Mouse (Mus musculus): ENCODE measurements around the gene Dazap2. TPM values are rescaled to one million over a fixed set of nuclear protein-coding genes. Genes with fewer than 3 reads are reported as not detected.

Dazap2 gene
- total and polyA plus RNA-seq, 2 experiments from 2014 or later, result 141 to 164 TPM

- Histone ChIP-seq H3K4me2 (ENCODE audit: low read depth, low read length) (no peak overlapping the region), H3K4me1 (ENCODE audit: insufficient read depth, low read length) (0 out of 2 replicates have a peak, but pooled peaks cover 3% of the 10 kb centered on the region), H3K9me3 (ENCODE audit: low read length) (no peaks in the 10 kb centered on the region), H3K9ac (replicated peaks; ENCODE audit: low read length) (no peak overlapping the region), H3K36me3 (ENCODE audit: insufficient read depth, low read length) (peaks cover 14% of the 10 kb centered on the region; the same call in 1 of the 2 replicates), H3K27ac (no peak overlapping the region), H3K27me3 (ENCODE audit: insufficient read depth, low read length) (no peaks in the 10 kb centered on the region), H3K4me3 (ENCODE audit: low read length) (no peak overlapping the region)
- DNase-seq (ENCODE audit: low spot score) (no peak), ATAC-seq (no peak)
- TF ChIP-seq CTCF (IDR thresholded peaks at IDR 0.05; ENCODE audit: low read depth), result no peak
- 87% methylated on average over 6 of the region's 6 CpGs for WGBS
These were observed 38.8 kb upstream of the Dazap2 start for GRCm38 (mm10) chr15:100576392-100576791.

- no peak for TF ChIP-seq CTCF (IDR thresholded peaks at IDR 0.05; ENCODE audit: low read depth)
- Histone ChIP-seq H3K27me3 (ENCODE audit: insufficient read depth, low read length) (no peaks in the 10 kb centered on the region), H3K9me3 (ENCODE audit: low read length) (no peaks in the 10 kb centered on the region), H3K4me2 (ENCODE audit: low read depth, low read length) (no peak overlapping the region), H3K4me3 (ENCODE audit: low read length) (no peak overlapping the region), H3K4me1 (ENCODE audit: insufficient read depth, low read length) (0 out of 2 replicates have a peak, but pooled peaks cover 3% of the 10 kb centered on the region), H3K36me3 (ENCODE audit: insufficient read depth, low read length) (peaks cover 14% of the 10 kb centered on the region; the same call in 1 of the 2 replicates), H3K9ac (replicated peaks; ENCODE audit: low read length) (no peak overlapping the region), H3K27ac (no peak overlapping the region)
- ATAC-seq, result no peak
- 70% methylated on average over 6 of the region's 6 CpGs for WGBS
- no peak for DNase-seq (ENCODE audit: low spot score)
These were observed 38.3 kb upstream of the Dazap2 start for GRCm38 (mm10) chr15:100576810-100577209.

GRCm38 (mm10) chr15:100577972-100578371, 37.2 kb upstream of the Dazap2 start:
- Histone ChIP-seq H3K27ac (no peak overlapping the region), H3K36me3 (ENCODE audit: insufficient read depth, low read length) (peaks cover 16% of the 10 kb centered on the region; the same call in 1 of the 2 replicates), H3K4me2 (ENCODE audit: low read depth, low read length) (no peak overlapping the region), H3K4me3 (ENCODE audit: low read length) (no peak overlapping the region), H3K4me1 (ENCODE audit: insufficient read depth, low read length) (0 out of 2 replicates have a peak, but pooled peaks cover 3% of the 10 kb centered on the region), H3K27me3 (ENCODE audit: insufficient read depth, low read length) (no peaks in the 10 kb centered on the region), H3K9ac (replicated peaks; ENCODE audit: low read length) (no peak overlapping the region), H3K9me3 (ENCODE audit: low read length) (no peaks in the 10 kb centered on the region)
- DNase-seq (ENCODE audit: low spot score), result no peak
- no peak for TF ChIP-seq CTCF (IDR thresholded peaks at IDR 0.05; ENCODE audit: low read depth)
- no peak for ATAC-seq
- 87% methylated on average over 16 of the region's 16 CpGs for WGBS

- no peak overlapping the region for H3K4me2 ChIP-seq (ENCODE audit: low read depth, low read length)
- H3K9ac ChIP-seq (replicated peaks; ENCODE audit: low read length), result no peak overlapping the region
- ATAC-seq (no peak), DNase-seq (ENCODE audit: low spot score) (no peak)
- no peak overlapping the region for H3K27ac ChIP-seq
- H3K36me3 ChIP-seq (ENCODE audit: insufficient read depth, low read length), result peaks cover 19% of the 10 kb centered on the region; the same call in 1 of the 2 replicates
- no peak overlapping the region for H3K4me3 ChIP-seq (ENCODE audit: low read length)
- WGBS, result 93% methylated on average over 10 of the region's 10 CpGs
- H3K27me3 ChIP-seq (ENCODE audit: insufficient read depth, low read length), result no peaks in the 10 kb centered on the region
- no peak for TF ChIP-seq CTCF (IDR thresholded peaks at IDR 0.05; ENCODE audit: low read depth)
- H3K9me3 ChIP-seq (ENCODE audit: low read length), result no peaks in the 10 kb centered on the region
- 0 out of 2 replicates have a peak, but pooled peaks cover under 1% of the 10 kb centered on the region for H3K4me1 ChIP-seq (ENCODE audit: insufficient read depth, low read length)
These were observed 35.0 kb upstream of the Dazap2 start for GRCm38 (mm10) chr15:100580108-100580507.

GRCm38 (mm10) chr15:100585931-100586330, 29.2 kb upstream of the Dazap2 start:
- Histone ChIP-seq H3K4me3 (ENCODE audit: low read length) (no peak overlapping the region), H3K4me1 (ENCODE audit: insufficient read depth, low read length) (no peaks in the 10 kb centered on the region), H3K27me3 (ENCODE audit: insufficient read depth, low read length) (no peaks in the 10 kb centered on the region), H3K36me3 (ENCODE audit: insufficient read depth, low read length) (peaks cover 37% of the 10 kb centered on the region), H3K9ac (replicated peaks; ENCODE audit: low read length) (no peak overlapping the region), H3K9me3 (ENCODE audit: low read length) (no peaks in the 10 kb centered on the region), H3K27ac (no peak overlapping the region), H3K4me2 (ENCODE audit: low read depth, low read length) (no peak overlapping the region)
- no peak for TF ChIP-seq CTCF (IDR thresholded peaks at IDR 0.05; ENCODE audit: low read depth)
- no peak for ATAC-seq
- WGBS, result 93% methylated on average over 16 of the region's 16 CpGs
- no peak for DNase-seq (ENCODE audit: low spot score)

GRCm38 (mm10) chr15:100587166-100587565, 28.0 kb upstream of the Dazap2 start:
- TF ChIP-seq CTCF (IDR thresholded peaks at IDR 0.05; ENCODE audit: low read depth), result no peak
- Histone ChIP-seq H3K4me1 (ENCODE audit: insufficient read depth, low read length) (no peaks in the 10 kb centered on the region), H3K27ac (no peak overlapping the region), H3K36me3 (ENCODE audit: insufficient read depth, low read length) (peaks cover 37% of the 10 kb centered on the region), H3K9me3 (ENCODE audit: low read length) (no peaks in the 10 kb centered on the region), H3K4me3 (ENCODE audit: low read length) (no peak overlapping the region), H3K4me2 (ENCODE audit: low read depth, low read length) (no peak overlapping the region), H3K9ac (replicated peaks; ENCODE audit: low read length) (no peak overlapping the region), H3K27me3 (ENCODE audit: insufficient read depth, low read length) (no peaks in the 10 kb centered on the region)
- ATAC-seq (no peak), DNase-seq (ENCODE audit: low spot score) (no peak)
- 75% methylated on average over 4 of the region's 4 CpGs for WGBS

- no peaks in the 10 kb centered on the region for H3K9me3 ChIP-seq (ENCODE audit: low read length)
- H3K4me3 ChIP-seq (ENCODE audit: low read length), result no peak overlapping the region
- H3K9ac ChIP-seq (replicated peaks; ENCODE audit: low read length), result no peak overlapping the region
- no peaks in the 10 kb centered on the region for H3K4me1 ChIP-seq (ENCODE audit: insufficient read depth, low read length)
- DNase-seq (ENCODE audit: low spot score) (no peak), ATAC-seq (no peak)
- H3K27me3 ChIP-seq (ENCODE audit: insufficient read depth, low read length), result no peaks in the 10 kb centered on the region
- TF ChIP-seq CTCF (IDR thresholded peaks at IDR 0.05; ENCODE audit: low read depth), result no peak
- no peak overlapping the region for H3K27ac ChIP-seq
- WGBS, result 75% methylated on average over 6 of the region's 6 CpGs
- H3K36me3 ChIP-seq (ENCODE audit: insufficient read depth, low read length), result peaks cover 32% of the 10 kb centered on the region
- no peak overlapping the region for H3K4me2 ChIP-seq (ENCODE audit: low read depth, low read length)
These were observed 26.9 kb upstream of the Dazap2 start for GRCm38 (mm10) chr15:100588297-100588696.
